22 mouse cellular contexts compared by ENCODE assay signal in genomic region chr9:115612908-115613307, GRCm38 (mm10).
DNase-seq lines count a peak whose midpoint lies in the region; ATAC-seq and TF ChIP-seq lines count a peak whose summit lies in the region.
"Had no signal": no experiment of that assay in that cellular context is flagged by ENCODE, and none has a peak within 500 bp of the region (broad histone marks: within the 10 kb centered on the region; RNA-seq: fewer than 3 reads in every experiment).

No protein-coding gene starts in this region.

- H3K9me3 ChIP-seq in liver, embryonic 12.5 days (replicated peaks): no peaks in the 10 kb centered on the region
- H3K9me3 ChIP-seq in stomach, embryonic 16.5 days (replicated peaks; ENCODE audit: control insufficient read depth, low read length): no peaks in the 10 kb centered on the region
- no peaks in the 10 kb centered on the region for H3K9me3 ChIP-seq in stomach, postnatal 0 days (ENCODE audit: control insufficient read depth, low read length)
- H3K9me3 ChIP-seq in liver, embryonic 14.5 days (ENCODE audit: control insufficient read depth, low read length): no peaks in the 10 kb centered on the region
- H3K9me3 ChIP-seq: embryonic facial prominence, embryonic 10.5 days; forebrain, embryonic 10.5 days; heart, embryonic 12.5 days; hindbrain, embryonic 10.5 days had no signal

- DNase-seq in liver: no peak
- no peak for DNase-seq in stomach, postnatal 0 days (ENCODE audit: low spot score)
- DNase-seq in liver, embryonic 14.5 days (ENCODE audit: low read depth in 3 of 3, low spot score in 3 of 3): no peak
- DNase-seq: adrenal gland, adult 2 months; adrenal gland, postnatal 25 days; cerebellum, adult 18-20 months; cerebellum, adult 9-11 months; cerebellum, postnatal 36 days; gastrocnemius, adult 2 months; gastrocnemius, postnatal 25 days had no signal

- no peak overlapping the region for H3K4me2 ChIP-seq in liver, embryonic 12.5 days
- no peak overlapping the region for H3K4me2 ChIP-seq in stomach, embryonic 16.5 days (ENCODE audit: low read depth, low read length)
- no peak overlapping the region for H3K4me2 ChIP-seq in stomach, postnatal 0 days (replicated peaks; ENCODE audit: low read depth)
- H3K4me2 ChIP-seq in liver, embryonic 14.5 days (ENCODE audit: low read depth): no peak overlapping the region
- H3K4me2 ChIP-seq: heart, embryonic 12.5 days; hindbrain, embryonic 14.5 days had no signal

- no peaks in the 10 kb centered on the region for H3K27me3 ChIP-seq in liver, embryonic 12.5 days (replicated peaks)
- H3K27me3 ChIP-seq in stomach, embryonic 16.5 days (ENCODE audit: control insufficient read depth, insufficient read depth, low read length): no peaks in the 10 kb centered on the region
- no peaks in the 10 kb centered on the region for H3K27me3 ChIP-seq in stomach, postnatal 0 days (ENCODE audit: control insufficient read depth, insufficient read depth, low read length)
- H3K27me3 ChIP-seq in liver, embryonic 14.5 days (ENCODE audit: control insufficient read depth, insufficient read depth, low read length): no peaks in the 10 kb centered on the region
- H3K27me3 ChIP-seq: CH12.LX; heart, embryonic 12.5 days; Patski had no signal

- H3K36me3 ChIP-seq in liver, embryonic 12.5 days: no peaks in the 10 kb centered on the region
- no peaks in the 10 kb centered on the region for H3K36me3 ChIP-seq in stomach, embryonic 16.5 days (ENCODE audit: control insufficient read depth, insufficient read depth, low read length)
- H3K36me3 ChIP-seq in stomach, postnatal 0 days (ENCODE audit: control insufficient read depth, insufficient read depth, low read length): no peaks in the 10 kb centered on the region
- no peaks in the 10 kb centered on the region for H3K36me3 ChIP-seq in liver, embryonic 14.5 days (replicated peaks; ENCODE audit: control insufficient read depth, insufficient read depth, low read depth)
- H3K36me3 ChIP-seq: embryonic facial prominence, embryonic 10.5 days; forebrain, embryonic 10.5 days; heart, embryonic 12.5 days; hindbrain, embryonic 10.5 days had no signal

- peaks cover 29% of the 10 kb centered on the region for H3K4me1 ChIP-seq in liver, embryonic 12.5 days
- H3K4me1 ChIP-seq in stomach, embryonic 16.5 days (ENCODE audit: control insufficient read depth, insufficient read depth, low read length): no peaks in the 10 kb centered on the region
- no peaks in the 10 kb centered on the region for H3K4me1 ChIP-seq in stomach, postnatal 0 days (replicated peaks; ENCODE audit: control insufficient read depth, insufficient read depth)
- peaks cover 4 to 22% of the 10 kb centered on the region in 2 experiments; a peak in 3 of 4 replicates for H3K4me1 ChIP-seq in liver, embryonic 14.5 days (replicated peaks; ENCODE audit: control insufficient read depth in 2 of 2, insufficient read depth in 2 of 2, low read length in 1 of 2)
- H3K4me1 ChIP-seq: forebrain, embryonic 10.5 days had no signal

- 31% methylated on average over 6 of the region's 6 CpGs for WGBS in liver, embryonic 12.5 days (ENCODE audit: insufficient replicate concordance)
- WGBS in stomach, embryonic 16.5 days: 49% methylated on average over 6 of the region's 6 CpGs
- 57% methylated on average over 6 of the region's 6 CpGs for WGBS in stomach, postnatal 0 days
- WGBS in liver, embryonic 14.5 days (ENCODE audit: insufficient replicate concordance): 19% methylated on average over 6 of the region's 6 CpGs

- TF ChIP-seq CTCF in stomach, postnatal 0 days (IDR thresholded peaks at IDR 0.05; ENCODE audit: low read depth): no peak
- no peak for TF ChIP-seq CTCF in liver, embryonic 14.5 days (IDR thresholded peaks at IDR 0.05; ENCODE audit: low read depth)

- no peak overlapping the region for H3K9ac ChIP-seq in liver, embryonic 12.5 days
- H3K9ac ChIP-seq in stomach, embryonic 16.5 days (ENCODE audit: low read length): no peak overlapping the region
- H3K9ac ChIP-seq in stomach, postnatal 0 days (ENCODE audit: low read length): no peak overlapping the region
- H3K9ac ChIP-seq in liver, embryonic 14.5 days (replicated peaks): no peak overlapping the region
- H3K9ac ChIP-seq: heart, embryonic 12.5 days; hindbrain, embryonic 14.5 days had no signal

- no peak overlapping the region for H3K4me3 ChIP-seq in liver, embryonic 12.5 days
- H3K4me3 ChIP-seq in stomach, embryonic 16.5 days (replicated peaks; ENCODE audit: low read length): no peak overlapping the region
- H3K4me3 ChIP-seq in stomach, postnatal 0 days (ENCODE audit: low read depth, low read length): no peak overlapping the region
- no peak overlapping the region for H3K4me3 ChIP-seq in liver, embryonic 14.5 days (ENCODE audit: insufficient read depth in 1 of 2, low read depth in 2 of 2, low read length in 2 of 2)
- H3K4me3 ChIP-seq: embryonic facial prominence, embryonic 10.5 days; erythroblast, embryonic 14.5 days; forebrain, embryonic 10.5 days; gastrocnemius, adult 2 months; heart, embryonic 12.5 days; hindbrain, embryonic 10.5 days had no signal

- ATAC-seq in liver, embryonic 12.5 days: peak; percentile 61
- ATAC-seq in stomach, embryonic 16.5 days (ENCODE audit: insufficient read depth, low FRiP score): peak; percentile 25; the same call in 1 of the 2 replicates
- no peak for ATAC-seq in stomach, postnatal 0 days (ENCODE audit: low FRiP score, low TSS enrichment)
- peak; percentile 47; the same call in 1 of the 2 replicates for ATAC-seq in liver, embryonic 14.5 days (ENCODE audit: insufficient read depth)
- no peak for ATAC-seq in erythroblast, adult 5-6 weeks (replicated peaks; ENCODE audit: low FRiP score, poor library complexity, severe bottlenecking)
- ATAC-seq: forebrain, embryonic 14.5 days; Patski had no signal

- TF ChIP-seq EP300 in stomach, postnatal 0 days (optimal IDR thresholded peaks at IDR 0.05): no peak
- TF ChIP-seq EP300 in liver, embryonic 14.5 days (IDR thresholded peaks at IDR 0.05; ENCODE audit: low read depth): no peak

- no peak overlapping the region for H3K27ac ChIP-seq in liver, embryonic 12.5 days
- H3K27ac ChIP-seq in stomach, embryonic 16.5 days (ENCODE audit: low read length): no peak overlapping the region
- no peak overlapping the region for H3K27ac ChIP-seq in stomach, postnatal 0 days (replicated peaks)
- H3K27ac ChIP-seq in liver, embryonic 14.5 days: no peak overlapping the region
- H3K27ac ChIP-seq: embryonic facial prominence, embryonic 10.5 days; forebrain, embryonic 10.5 days; gastrocnemius, adult 2 months; hindbrain, embryonic 10.5 days; hindbrain, embryonic 14.5 days had no signal

Comparison
In these comparisons a context has a peak if more than half of its experiments do, and no peak if none do; other contexts are left out.
1. ATAC-seq: peak in liver, embryonic 12.5 days (single experiment), stomach, embryonic 16.5 days (single experiment) and liver, embryonic 14.5 days (single experiment); none in stomach, postnatal 0 days (single experiment) and erythroblast, adult 5-6 weeks (single experiment).